Mouse (Mus musculus) C2C12 (cell line): Measurements from ENCODE around the gene Mre11a.

Source experiments
- CTCF ChIP-seq: IDR thresholded peaks from one replicate; pipeline ENCODE4 v1.5.1; 2011; ENCODE audit not compliant: control insufficient read depth, insufficient read depth, insufficient read length
- MAX ChIP-seq: IDR thresholded peaks from one replicate; pipeline ENCODE4 v1.6.1; 2011; ENCODE audit warnings: mild to moderate bottlenecking, control low read depth

DNA sequence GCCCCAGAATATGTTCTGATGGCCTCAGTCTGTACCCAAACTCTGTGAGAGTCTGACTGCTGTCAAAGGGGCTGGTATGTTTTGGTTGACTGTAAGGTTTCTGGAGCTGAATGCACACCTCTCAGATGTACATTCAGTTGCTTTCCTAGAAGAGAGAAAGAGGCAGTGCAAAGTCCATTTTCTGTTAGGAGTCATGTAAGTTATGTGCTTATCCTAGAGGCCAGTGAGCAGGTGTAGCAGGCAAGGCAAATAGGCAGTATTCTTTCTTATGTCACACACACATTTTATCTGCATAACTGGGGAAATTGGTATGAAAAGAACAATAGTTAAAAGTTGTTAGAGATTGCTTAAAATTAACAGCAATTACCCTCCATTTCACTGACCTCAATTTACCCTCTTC is 30.5 kb upstream of the Mre11a start:
- TF ChIP-seq CTCF, result no peak
- TF ChIP-seq MAX, result no peak
